Comparison of ENCODE assay signal across 9 mouse cellular contexts in the genomic region with DNA sequence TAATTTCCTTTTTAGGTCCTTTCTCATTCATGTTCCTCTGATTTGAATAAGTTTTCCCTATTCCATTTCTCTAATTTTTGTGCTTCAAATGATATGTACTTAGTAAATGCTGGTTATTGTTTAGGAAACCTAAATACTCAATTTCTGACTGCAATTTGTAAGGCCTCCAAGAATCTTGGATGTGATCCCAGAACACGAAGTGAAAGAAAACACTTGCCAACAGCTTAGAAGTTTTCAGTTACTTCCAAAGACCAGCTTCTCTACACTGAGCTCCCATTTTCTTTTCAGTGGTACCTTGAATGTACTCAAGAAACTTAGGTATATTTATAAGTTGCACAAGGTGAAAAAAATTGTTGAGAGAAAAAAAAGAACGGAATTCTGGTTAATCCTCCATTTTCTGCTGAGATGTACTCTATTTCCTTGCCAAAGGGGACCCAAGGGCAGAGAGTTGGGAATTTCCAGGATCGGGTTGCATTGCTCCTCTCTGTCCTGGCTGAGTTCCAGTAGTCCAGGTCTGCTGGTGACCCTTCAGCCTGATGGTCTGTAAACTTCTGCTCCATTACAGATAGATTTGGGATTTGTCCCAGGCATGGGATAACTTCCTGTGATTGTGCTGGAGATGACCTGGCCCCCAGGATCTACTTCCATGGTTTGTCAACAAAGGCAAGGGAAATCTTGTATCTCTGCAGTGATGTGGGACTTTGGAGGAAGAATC. TPM values are rescaled to one million over a fixed set of nuclear protein-coding genes. Genes with fewer than 3 reads are reported as not detected.
DNase-seq lines count a peak whose midpoint lies in the region; ATAC-seq lines count a peak whose summit lies in the region.
"Had no signal": no experiment of that assay in that cellular context is flagged by ENCODE, and none has a peak within 500 bp of the region (broad histone marks: within the 10 kb centered on the region; RNA-seq: fewer than 3 reads in every experiment).

No protein-coding gene starts in this region.

- no peak overlapping the region for H3K4me3 ChIP-seq in forebrain, embryonic 14.5 days (ENCODE audit: low read depth, low read length)
- no peak overlapping the region for H3K4me3 ChIP-seq in forebrain, embryonic 16.5 days (replicated peaks; ENCODE audit: low read length)
- no peak overlapping the region for H3K4me3 ChIP-seq in kidney, embryonic 16.5 days (ENCODE audit: low read length)
- H3K4me3 ChIP-seq: forebrain, embryonic 10.5 days had no signal

- H3K4me1 ChIP-seq in forebrain, embryonic 14.5 days (ENCODE audit: control insufficient read depth, insufficient read depth, low read length), result no peaks in the 10 kb centered on the region
- H3K4me1 ChIP-seq in forebrain, embryonic 16.5 days (replicated peaks; ENCODE audit: control insufficient read depth, insufficient read depth, low read length), result no peaks in the 10 kb centered on the region
- no peaks in the 10 kb centered on the region for H3K4me1 ChIP-seq in kidney, embryonic 16.5 days (ENCODE audit: insufficient read depth, low read length)
- H3K4me1 ChIP-seq: forebrain, embryonic 10.5 days had no signal

- no peak overlapping the region for H3K4me2 ChIP-seq in forebrain, embryonic 14.5 days (ENCODE audit: low read length)
- H3K4me2 ChIP-seq in forebrain, embryonic 16.5 days (ENCODE audit: low read length), result no peak overlapping the region
- no peak overlapping the region for H3K4me2 ChIP-seq in kidney, embryonic 16.5 days (replicated peaks; ENCODE audit: low read depth, low read length)

- peak; percentile 35 for DNase-seq in forebrain, embryonic 14.5 days (ENCODE audit: low spot score)
- peak; percentile 13 for DNase-seq in 3134 (ENCODE audit: extremely low read depth, insufficient read length, low spot score)
- DNase-seq in gastrocnemius, postnatal 10 days, result peak; percentile 5
- DNase-seq in frontal cortex, postnatal 25 days (ENCODE audit: low spot score in 2 of 2), result no peak
- no peak for DNase-seq in urinary bladder, postnatal 4 days (ENCODE audit: low spot score in 2 of 2)
- DNase-seq in cerebellum, adult 11 months, result no peak

- H3K27ac ChIP-seq in forebrain, embryonic 14.5 days (ENCODE audit: low read depth, low read length), result no peak overlapping the region
- H3K27ac ChIP-seq in forebrain, embryonic 16.5 days (ENCODE audit: low read length), result no peak overlapping the region
- 0 out of 2 replicates have a peak overlapping the region, but pooled peaks have one; percentile 24 for H3K27ac ChIP-seq in kidney, embryonic 16.5 days (ENCODE audit: low read length)
- H3K27ac ChIP-seq: forebrain, embryonic 10.5 days had no signal

- no peak overlapping the region for H3K9ac ChIP-seq in forebrain, embryonic 14.5 days (ENCODE audit: low read length)
- H3K9ac ChIP-seq in forebrain, embryonic 16.5 days (replicated peaks; ENCODE audit: low read depth, low read length), result no peak overlapping the region
- no peak overlapping the region for H3K9ac ChIP-seq in kidney, embryonic 16.5 days (replicated peaks; ENCODE audit: low read length)

- H3K9me3 ChIP-seq in forebrain, embryonic 14.5 days (replicated peaks; ENCODE audit: control insufficient read depth, low read length), result no peaks in the 10 kb centered on the region
- H3K9me3 ChIP-seq in forebrain, embryonic 16.5 days (ENCODE audit: control insufficient read depth, low read length), result no peaks in the 10 kb centered on the region
- no peaks in the 10 kb centered on the region for H3K9me3 ChIP-seq in kidney, embryonic 16.5 days (ENCODE audit: low read length)
- H3K9me3 ChIP-seq: forebrain, embryonic 10.5 days had no signal

- H3K36me3 ChIP-seq in forebrain, embryonic 14.5 days (ENCODE audit: control insufficient read depth, insufficient read depth, low read length), result no peaks in the 10 kb centered on the region
- no peaks in the 10 kb centered on the region for H3K36me3 ChIP-seq in forebrain, embryonic 16.5 days (ENCODE audit: control insufficient read depth, insufficient read depth)
- no peaks in the 10 kb centered on the region for H3K36me3 ChIP-seq in kidney, embryonic 16.5 days (ENCODE audit: insufficient read depth, low read length)
- H3K36me3 ChIP-seq: forebrain, embryonic 10.5 days had no signal

- no peak for ATAC-seq in forebrain, embryonic 14.5 days
- ATAC-seq in forebrain, embryonic 16.5 days, result no peak
- no peak for ATAC-seq in kidney, embryonic 16.5 days (ENCODE audit: low FRiP score, low TSS enrichment)

- H3K27me3 ChIP-seq in forebrain, embryonic 14.5 days (replicated peaks; ENCODE audit: control insufficient read depth, insufficient read depth, low read length), result no peaks in the 10 kb centered on the region
- H3K27me3 ChIP-seq in forebrain, embryonic 16.5 days (replicated peaks; ENCODE audit: control insufficient read depth, insufficient read depth, low read length), result no peaks in the 10 kb centered on the region
- no peaks in the 10 kb centered on the region for H3K27me3 ChIP-seq in kidney, embryonic 16.5 days (ENCODE audit: insufficient read depth, low read length)

- 59% methylated on average over 3 of the region's 3 CpGs for WGBS in forebrain, embryonic 14.5 days
- WGBS in forebrain, embryonic 16.5 days, result 51% methylated on average over 3 of the region's 3 CpGs
- 47% methylated on average over 3 of the region's 3 CpGs for WGBS in kidney, embryonic 16.5 days

RNA-seq across cellular contexts. Expression of a gene that starts 38.2 kb away (rescaled TPM):
- polyA plus RNA-seq in forebrain, embryonic 14.5 days (2014; fragmentation: Nextera tagmentation; extraction: Ambion mirVana), result 0.84 and 1.0 TPM in 2 replicates
- polyA plus RNA-seq in forebrain, embryonic 16.5 days (2015; fragmentation: Nextera tagmentation; extraction: Ambion mirVana), result 1.5 and 1.6 TPM in 2 replicates
- 1 to 10 TPM; 1.6 to 2.7 TPM for total RNA-seq in gastrocnemius, postnatal 10 days (2021)
- 2.1 and 2.2 TPM in 2 replicates for polyA plus RNA-seq in kidney, embryonic 16.5 days (2015; fragmentation: Nextera tagmentation; extraction: Ambion mirVana)

RNA-seq across cellular contexts. Expression of a gene that starts 48.6 kb away (rescaled TPM):
- 62.7 and 68.4 TPM in 2 replicates for polyA plus RNA-seq in forebrain, embryonic 14.5 days (2014; fragmentation: Nextera tagmentation; extraction: Ambion mirVana)
- 74.7 and 76.5 TPM in 2 replicates for polyA plus RNA-seq in forebrain, embryonic 16.5 days (2015; fragmentation: Nextera tagmentation; extraction: Ambion mirVana)
- 10 to 100 TPM; 30.0 to 31.0 TPM for total RNA-seq in gastrocnemius, postnatal 10 days (2021)
- polyA plus RNA-seq in kidney, embryonic 16.5 days (2015; fragmentation: Nextera tagmentation; extraction: Ambion mirVana), result 135 and 160 TPM in 2 replicates

Comparison
In these comparisons a context has a peak if more than half of its experiments do, and no peak if none do; other contexts are left out.
1. DNase-seq: peak in forebrain, embryonic 14.5 days (single experiment), 3134 (single experiment) and gastrocnemius, postnatal 10 days (single experiment); none in frontal cortex, postnatal 25 days (0 of 2), urinary bladder, postnatal 4 days (0 of 2) and cerebellum, adult 11 months (single experiment).